Mouse (Mus musculus): ENCODE results near the gene Bend7. TPM values are rescaled to one million over a fixed set of nuclear protein-coding genes. Genes with fewer than 3 reads are reported as not detected.

The Bend7 gene
- polyA plus RNA-seq, 1 experiment from 2014 or later: 3.4 TPM

GRCm38 (mm10) chr2:4828446-4828997 lies 110.9 kb downstream of the Bend7 start:
- Histone ChIP-seq H3K4me3 (ENCODE audit: low read depth, low read length) (no peak overlapping the region), H3K36me3 (ENCODE audit: control insufficient read depth, insufficient read depth, low read length) (no peaks in the 10 kb centered on the region), H3K4me2 (ENCODE audit: low read depth, low read length, severe bottlenecking) (no peak overlapping the region), H3K27ac (ENCODE audit: low read depth, low read length) (no peak overlapping the region), H3K4me1 (replicated peaks; ENCODE audit: control insufficient read depth, insufficient read depth, low read length) (no peaks in the 10 kb centered on the region), H3K9ac (ENCODE audit: low read length) (no peak overlapping the region), H3K27me3 (ENCODE audit: control insufficient read depth, insufficient read depth, low read length) (no peaks in the 10 kb centered on the region), H3K9me3 (ENCODE audit: control insufficient read depth, low read length) (no peaks in the 10 kb centered on the region)
- DNase-seq (ENCODE audit: low spot score): no peak
- WGBS: 91% methylated on average over 6 of the region's 6 CpGs
- no peak for ATAC-seq (replicated peaks; ENCODE audit: low FRiP score)

GRCm38 (mm10) chr2:4829007-4829406 lies 111.4 kb downstream of the Bend7 start:
- Histone ChIP-seq H3K9ac (ENCODE audit: low read length) (no peak overlapping the region), H3K4me3 (ENCODE audit: low read depth, low read length) (no peak overlapping the region), H3K36me3 (ENCODE audit: control insufficient read depth, insufficient read depth, low read length) (no peaks in the 10 kb centered on the region), H3K4me1 (replicated peaks; ENCODE audit: control insufficient read depth, insufficient read depth, low read length) (no peaks in the 10 kb centered on the region), H3K27me3 (ENCODE audit: control insufficient read depth, insufficient read depth, low read length) (no peaks in the 10 kb centered on the region), H3K4me2 (ENCODE audit: low read depth, low read length, severe bottlenecking) (no peak overlapping the region), H3K9me3 (ENCODE audit: control insufficient read depth, low read length) (no peaks in the 10 kb centered on the region), H3K27ac (ENCODE audit: low read depth, low read length) (no peak overlapping the region)
- ATAC-seq (replicated peaks; ENCODE audit: low FRiP score): no peak
- WGBS: 85% methylated on average over 4 of the region's 4 CpGs
- DNase-seq (ENCODE audit: low spot score): no peak

GRCm38 (mm10) chr2:4829489-4830065 lies 111.9 kb downstream of the Bend7 start:
- Histone ChIP-seq H3K4me2 (ENCODE audit: low read depth, low read length, severe bottlenecking) (no peak overlapping the region), H3K27me3 (ENCODE audit: control insufficient read depth, insufficient read depth, low read length) (no peaks in the 10 kb centered on the region), H3K4me1 (replicated peaks; ENCODE audit: control insufficient read depth, insufficient read depth, low read length) (no peaks in the 10 kb centered on the region), H3K4me3 (ENCODE audit: low read depth, low read length) (no peak overlapping the region), H3K9ac (ENCODE audit: low read length) (no peak overlapping the region), H3K9me3 (ENCODE audit: control insufficient read depth, low read length) (no peaks in the 10 kb centered on the region), H3K27ac (ENCODE audit: low read depth, low read length) (no peak overlapping the region), H3K36me3 (ENCODE audit: control insufficient read depth, insufficient read depth, low read length) (no peaks in the 10 kb centered on the region)
- no peak for DNase-seq (ENCODE audit: low spot score)
- WGBS: 81% methylated on average over 6 of the region's 6 CpGs
- ATAC-seq (replicated peaks; ENCODE audit: low FRiP score): no peak

GRCm38 (mm10) chr2:4831493-4831892 lies 113.9 kb downstream of the Bend7 start:
- Histone ChIP-seq H3K27me3 (ENCODE audit: control insufficient read depth, insufficient read depth, low read length) (no peaks in the 10 kb centered on the region), H3K9ac (ENCODE audit: low read length) (no peak overlapping the region), H3K9me3 (ENCODE audit: control insufficient read depth, low read length) (no peaks in the 10 kb centered on the region), H3K4me2 (ENCODE audit: low read depth, low read length, severe bottlenecking) (no peak overlapping the region), H3K36me3 (ENCODE audit: control insufficient read depth, insufficient read depth, low read length) (no peaks in the 10 kb centered on the region), H3K4me1 (replicated peaks; ENCODE audit: control insufficient read depth, insufficient read depth, low read length) (no peaks in the 10 kb centered on the region), H3K4me3 (ENCODE audit: low read depth, low read length) (no peak overlapping the region), H3K27ac (ENCODE audit: low read depth, low read length) (no peak overlapping the region)
- ATAC-seq (replicated peaks; ENCODE audit: low FRiP score) (no peak), DNase-seq (ENCODE audit: low spot score) (no peak)
- WGBS: 85% methylated on average over 4 of the region's 4 CpGs

- H3K4me1 ChIP-seq (replicated peaks; ENCODE audit: control insufficient read depth, insufficient read depth, low read length): no peaks in the 10 kb centered on the region
- no peaks in the 10 kb centered on the region for H3K36me3 ChIP-seq (ENCODE audit: control insufficient read depth, insufficient read depth, low read length)
- no peaks in the 10 kb centered on the region for H3K27me3 ChIP-seq (ENCODE audit: control insufficient read depth, insufficient read depth, low read length)
- no peak overlapping the region for H3K4me3 ChIP-seq (ENCODE audit: low read depth, low read length)
- WGBS: 87% methylated on average over 4 of the region's 4 CpGs
- H3K9ac ChIP-seq (ENCODE audit: low read length): no peak overlapping the region
- H3K4me2 ChIP-seq (ENCODE audit: low read depth, low read length, severe bottlenecking): no peak overlapping the region
- no peak overlapping the region for H3K27ac ChIP-seq (ENCODE audit: low read depth, low read length)
- ATAC-seq (replicated peaks; ENCODE audit: low FRiP score): no peak
- DNase-seq (ENCODE audit: low spot score): no peak
- H3K9me3 ChIP-seq (ENCODE audit: control insufficient read depth, low read length): no peaks in the 10 kb centered on the region
Measured at GRCm38 (mm10) chr2:4832166-4832565, 114.5 kb downstream of the Bend7 start.

- H3K9me3 ChIP-seq (ENCODE audit: control insufficient read depth, low read length): no peaks in the 10 kb centered on the region
- ATAC-seq (replicated peaks; ENCODE audit: low FRiP score): no peak
- WGBS: 84% methylated on average over 2 of the region's 2 CpGs
Measured at GRCm38 (mm10) chr2:4849449-4849848, 131.8 kb downstream of the Bend7 start.

More at GRCm38 (mm10) chr2:4849449-4849848, 131.8 kb downstream of the Bend7 start:
- no peak for DNase-seq (ENCODE audit: low spot score)
- no peak overlapping the region for H3K27ac ChIP-seq (ENCODE audit: low read depth, low read length)
- no peak overlapping the region for H3K4me3 ChIP-seq (ENCODE audit: low read depth, low read length)
- no peaks in the 10 kb centered on the region for H3K4me1 ChIP-seq (replicated peaks; ENCODE audit: control insufficient read depth, insufficient read depth, low read length)
- no peaks in the 10 kb centered on the region for H3K36me3 ChIP-seq (ENCODE audit: control insufficient read depth, insufficient read depth, low read length)
- H3K9ac ChIP-seq (ENCODE audit: low read length): no peak overlapping the region
- H3K4me2 ChIP-seq (ENCODE audit: low read depth, low read length, severe bottlenecking): no peak overlapping the region
- no peaks in the 10 kb centered on the region for H3K27me3 ChIP-seq (ENCODE audit: control insufficient read depth, insufficient read depth, low read length)

Other genes starting within 250 kb of the Bend7 start
- gene Prpf18, start 65.7 kb upstream of the Bend7 start, polyA plus RNA-seq (2014; fragmentation: Nextera tagmentation; extraction: Ambion mirVana): 50.2 and 50.4 TPM in 2 replicates
- gene Sephs1, start 163.7 kb downstream of the Bend7 start, polyA plus RNA-seq (2014; fragmentation: Nextera tagmentation; extraction: Ambion mirVana): 146 and 147 TPM in 2 replicates
- gene Phyh, start 201.2 kb downstream of the Bend7 start, polyA plus RNA-seq (2014; fragmentation: Nextera tagmentation; extraction: Ambion mirVana): 44.7 and 48.9 TPM in 2 replicates